Mouse (Mus musculus) thymus, postnatal 25 days (tissue): ENCODE data around the gene Cfd.

ENCODE experiments used
- DNase-seq: peaks from one replicate; pipeline ENCODE4 v3.0.0; 2022

The Cfd gene

GRCm38 (mm10) chr10:79889386-79889785 is 1.3 kb upstream of the Cfd start:
- no peak for DNase-seq

GRCm38 (mm10) chr10:79892451-79893118 is 1.9 kb downstream of the Cfd start:
- peak; percentile 86 for DNase-seq

DNA sequence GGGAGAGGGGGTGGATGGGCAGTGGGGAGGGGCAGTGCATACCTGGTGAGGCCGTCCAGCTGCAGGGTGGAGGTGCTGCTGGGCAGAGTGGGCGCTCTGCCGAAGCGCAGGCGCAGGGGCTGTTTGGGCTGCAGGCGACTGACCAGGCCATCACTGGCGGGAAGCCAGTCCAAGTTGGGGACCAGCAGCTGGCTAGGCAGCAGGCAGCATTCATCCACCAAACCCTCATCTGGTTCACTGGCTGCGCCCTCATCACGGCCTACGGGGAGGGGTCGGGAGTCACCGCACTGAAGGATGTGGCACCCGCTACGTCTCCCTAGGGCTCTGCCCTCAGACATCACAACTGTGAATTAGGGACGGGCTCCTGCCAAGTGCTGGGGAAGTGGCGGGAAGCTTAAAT is 5.7 kb downstream of the Cfd start:
- DNase-seq: no peak

GRCm38 (mm10) chr10:79896814-79897213 is 6.2 kb downstream of the Cfd start:
- no peak for DNase-seq

DNA sequence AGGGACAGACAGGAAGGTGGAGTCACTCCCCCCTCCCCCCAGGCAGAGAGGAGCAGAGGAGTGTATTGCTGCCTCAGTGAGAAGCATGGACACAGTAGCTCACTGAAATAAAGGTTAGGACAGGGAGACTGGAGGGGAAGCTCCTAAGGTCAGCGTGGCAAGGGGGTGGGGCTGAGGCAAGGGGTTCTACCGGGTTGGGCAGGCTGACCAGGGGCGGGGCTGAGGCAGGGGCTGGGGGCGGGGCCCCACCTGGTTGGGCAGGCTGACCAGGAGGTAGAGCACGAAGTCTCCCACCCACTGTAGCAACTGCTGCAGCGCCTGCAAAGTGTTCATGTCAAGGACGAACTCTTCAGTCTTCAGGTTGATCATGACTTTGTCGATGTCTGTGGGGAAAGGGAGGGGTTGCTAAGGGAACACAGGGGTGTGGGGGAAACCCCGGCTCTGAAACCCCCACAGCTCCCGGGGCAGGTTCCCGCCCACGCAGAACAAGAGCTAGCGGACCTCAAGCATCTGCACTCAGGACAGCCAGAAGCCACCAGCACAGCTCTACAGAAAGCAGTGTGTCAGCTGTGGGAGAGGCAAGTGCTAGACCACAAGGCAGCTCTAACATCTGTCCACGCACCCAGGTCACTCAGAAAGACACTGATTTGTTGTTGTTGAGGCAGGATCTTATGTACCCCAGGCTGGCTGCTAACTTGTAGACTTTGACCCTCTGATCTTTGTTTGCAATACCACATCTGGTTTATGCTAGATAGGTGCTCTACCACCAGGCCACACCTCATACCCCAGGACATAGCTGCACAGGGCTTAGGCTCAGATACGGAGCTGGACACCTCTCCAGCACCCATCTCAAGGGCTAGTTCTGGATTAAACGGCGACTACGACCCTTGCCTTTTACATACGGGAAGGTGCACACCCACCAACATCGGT is 6.9 kb downstream of the Cfd start:
- no peak for DNase-seq

- DNase-seq: no peak
Observed at GRCm38 (mm10) chr10:79900951-79901410, 10.3 kb downstream of the Cfd start.

DNA sequence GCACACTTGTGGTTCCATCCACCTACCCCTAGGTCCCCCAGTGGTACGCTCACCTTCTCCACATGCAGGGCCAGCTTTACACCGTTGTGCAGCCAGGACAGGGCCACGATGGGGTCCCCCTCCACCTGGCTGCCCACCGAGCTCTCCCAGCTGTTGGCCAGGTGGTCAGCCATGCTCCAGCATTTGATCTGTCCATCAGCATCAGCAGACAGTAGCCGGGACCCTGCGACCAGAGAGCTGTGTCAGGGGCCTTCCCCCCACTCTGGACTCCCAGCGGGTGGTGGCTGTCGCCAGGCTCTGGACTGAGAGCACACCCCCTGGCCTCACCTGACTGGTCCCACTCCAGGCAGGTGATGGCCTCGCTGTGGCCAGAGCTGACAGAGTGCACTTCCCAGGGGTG is 16.1 kb downstream of the Cfd start:
- no peak for DNase-seq

DNA sequence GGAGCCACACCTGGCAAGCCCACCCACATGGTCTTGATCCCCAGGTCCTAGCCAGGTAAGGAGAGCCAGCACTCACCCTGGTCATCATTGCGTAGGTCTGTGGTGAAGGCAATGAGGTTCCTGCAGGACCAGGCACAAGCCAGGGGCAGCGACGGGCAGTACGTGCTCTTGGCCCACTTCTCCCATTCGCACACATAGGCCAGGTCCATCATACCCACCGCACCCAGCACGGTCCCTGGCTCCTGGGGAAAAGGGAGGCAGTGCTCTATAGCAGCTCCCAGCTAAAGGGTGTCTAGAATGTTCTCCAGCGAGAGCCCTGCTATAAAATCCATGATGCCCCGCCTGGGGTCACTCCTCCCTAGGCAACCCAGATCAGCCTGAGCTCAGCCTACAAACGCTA is 16.8 kb downstream of the Cfd start:
- DNase-seq: no peak

GRCm38 (mm10) chr10:79908167-79909091 is 17.8 kb downstream of the Cfd start, which contains the start of gene Med16:
Gene Med16, minus strand, starts transcription at chr10:79908923.
- peak; percentile 98 for DNase-seq

DNA sequence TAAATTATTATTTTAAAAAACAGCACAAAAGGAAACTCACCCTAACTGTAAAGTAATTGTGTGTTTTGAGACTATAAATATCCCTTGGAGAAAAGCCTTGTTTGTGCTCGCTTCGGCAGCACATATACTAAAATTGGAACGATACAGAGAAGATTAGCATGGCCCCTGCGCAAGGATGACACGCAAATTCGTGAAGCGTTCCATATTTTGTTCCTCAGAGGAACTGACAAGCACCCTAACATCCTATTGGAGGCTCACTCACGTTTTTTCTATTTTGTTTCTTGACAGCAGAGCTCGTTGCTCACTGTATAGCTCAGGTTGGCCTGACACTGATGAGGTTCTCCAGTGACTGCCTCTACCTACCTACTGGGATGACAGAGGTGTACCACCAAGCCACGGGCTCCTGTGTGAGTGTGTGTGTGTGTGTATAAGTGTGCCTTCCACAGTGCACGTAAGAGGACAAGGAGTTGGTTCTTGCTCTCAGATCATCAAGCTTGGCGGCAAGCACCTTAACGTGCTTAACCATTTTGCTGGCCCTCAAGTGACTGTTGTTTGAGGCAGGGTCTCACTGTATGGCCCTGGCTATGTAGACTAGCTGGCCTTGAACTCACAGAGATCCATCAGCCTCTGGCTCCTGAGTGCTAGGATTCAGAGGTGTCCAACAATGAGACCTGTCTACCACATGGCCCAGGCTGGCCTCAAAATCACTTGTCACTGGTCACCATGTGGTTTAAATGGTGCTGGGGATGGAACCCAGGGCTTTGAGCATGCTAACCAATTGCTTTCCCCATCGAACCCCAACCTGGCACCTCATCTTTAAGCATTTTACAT is 18.7 kb downstream of the Cfd start:
- peak; percentile 34 for DNase-seq

GRCm38 (mm10) chr10:79910556-79910955 is 19.9 kb downstream of the Cfd start, which contains the start of gene Gm26602:
Gene Gm26602, plus strand, starts transcription at chr10:79910856.
- DNase-seq: no peak

- DNase-seq: no peak
Observed at GRCm38 (mm10) chr10:79912412-79912811, 21.8 kb downstream of the Cfd start.

DNA sequence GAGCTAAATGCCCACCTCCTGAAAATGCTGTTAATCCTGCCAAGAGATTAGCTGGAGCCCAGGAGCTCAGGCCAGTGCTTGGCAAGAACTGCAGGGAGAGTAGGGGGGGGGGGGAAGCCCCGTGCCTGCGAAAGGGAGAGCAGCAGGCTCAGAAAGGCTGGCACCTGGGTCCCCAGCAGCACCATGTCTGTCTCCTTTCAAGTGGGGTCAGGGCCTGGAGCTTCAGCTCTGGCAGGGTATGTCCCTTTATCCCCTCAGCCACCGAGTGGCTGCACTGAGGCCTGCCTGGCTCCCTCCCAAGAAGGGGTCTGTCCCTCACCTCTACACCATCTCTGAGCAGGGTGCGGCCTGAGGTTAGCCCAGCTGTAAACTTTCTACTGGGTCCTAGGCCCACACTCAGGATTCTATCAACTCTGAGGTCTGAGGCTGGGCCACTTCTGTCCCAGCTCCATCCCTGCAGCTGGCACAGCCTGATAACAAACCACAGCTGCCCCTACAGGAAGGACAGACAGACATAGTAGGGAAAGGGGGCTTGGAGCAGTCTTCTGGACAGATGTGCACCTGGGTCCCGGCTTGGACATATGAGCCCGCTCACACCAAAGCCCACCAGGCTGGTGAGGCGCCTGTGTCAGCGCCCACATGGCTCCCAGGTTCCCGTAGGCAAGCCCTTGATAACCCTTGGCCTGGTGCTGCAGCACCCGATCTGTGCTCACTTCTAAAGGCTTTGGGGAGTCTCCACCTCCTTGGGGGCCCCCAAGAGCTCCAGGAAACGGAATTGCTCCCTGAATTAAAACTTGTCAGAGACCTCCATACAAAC is 23.7 kb downstream of the Cfd start:
- no peak for DNase-seq

GRCm38 (mm10) chr10:79914948-79915596 is 24.4 kb downstream of the Cfd start:
- no peak for DNase-seq

DNA sequence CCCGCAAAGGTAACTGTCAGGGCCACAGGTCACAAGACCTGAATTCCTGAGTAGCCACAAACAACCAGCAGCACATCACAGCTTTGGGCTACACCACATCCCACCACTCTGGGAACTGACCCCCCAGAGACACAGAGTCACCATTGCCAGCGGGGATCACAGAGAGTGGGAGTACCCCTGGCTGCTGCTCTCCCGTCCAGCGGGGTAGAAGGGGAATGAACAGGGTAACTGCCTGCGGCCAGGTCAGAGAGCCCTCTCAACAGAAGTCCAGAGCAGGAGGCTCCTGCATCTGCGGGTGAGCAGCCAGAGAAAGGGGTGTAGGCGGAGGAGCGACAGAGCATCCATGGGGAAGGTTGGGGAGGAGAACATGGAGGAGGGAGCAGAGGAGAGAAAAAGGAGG is 25.4 kb downstream of the Cfd start:
- DNase-seq: no peak

DNA sequence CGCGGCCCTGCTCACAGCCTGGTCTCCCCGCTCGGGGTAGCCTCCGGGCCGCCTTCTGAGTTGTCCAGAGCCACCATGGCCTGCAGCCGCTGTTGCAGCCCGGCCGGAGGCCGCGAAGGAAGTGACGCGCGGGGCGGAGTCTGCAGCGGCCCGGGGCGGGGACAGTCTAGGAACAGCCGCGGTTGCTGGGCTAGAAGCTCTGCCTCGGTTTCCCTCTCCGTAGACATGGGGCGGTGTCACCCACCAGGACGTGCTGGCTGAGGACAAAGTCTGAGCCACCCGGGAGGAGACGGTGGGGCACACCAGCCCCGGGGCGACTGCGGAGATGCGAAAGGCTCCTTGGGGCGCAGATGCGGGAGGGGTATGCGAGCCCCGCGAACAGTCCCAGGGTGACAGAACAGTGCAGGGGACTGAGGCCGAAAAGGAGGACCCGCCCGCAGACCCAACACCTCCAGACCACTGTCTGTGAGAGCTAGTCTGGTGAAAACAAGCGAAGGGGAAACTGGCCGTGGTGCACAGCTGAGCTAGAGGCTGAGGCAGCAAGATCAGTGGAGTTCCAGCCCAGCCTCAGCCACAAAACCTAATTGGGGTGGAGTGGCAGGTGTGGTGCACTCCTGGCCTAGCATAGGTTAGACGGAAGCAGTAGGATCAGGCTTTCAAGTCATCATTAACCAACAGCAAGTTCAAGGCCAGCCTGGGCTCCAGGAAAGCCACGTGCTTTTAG is 26.3 kb downstream of the Cfd start, which contains the start of gene Kiss1r:
Kiss1r (plus strand) TSS at position 164 of the 724 bp plus-strand sequence.
- DNase-seq: peak; percentile 89

- no peak for DNase-seq
Observed at GRCm38 (mm10) chr10:79917532-79918100, 27.0 kb downstream of the Cfd start.

DNA sequence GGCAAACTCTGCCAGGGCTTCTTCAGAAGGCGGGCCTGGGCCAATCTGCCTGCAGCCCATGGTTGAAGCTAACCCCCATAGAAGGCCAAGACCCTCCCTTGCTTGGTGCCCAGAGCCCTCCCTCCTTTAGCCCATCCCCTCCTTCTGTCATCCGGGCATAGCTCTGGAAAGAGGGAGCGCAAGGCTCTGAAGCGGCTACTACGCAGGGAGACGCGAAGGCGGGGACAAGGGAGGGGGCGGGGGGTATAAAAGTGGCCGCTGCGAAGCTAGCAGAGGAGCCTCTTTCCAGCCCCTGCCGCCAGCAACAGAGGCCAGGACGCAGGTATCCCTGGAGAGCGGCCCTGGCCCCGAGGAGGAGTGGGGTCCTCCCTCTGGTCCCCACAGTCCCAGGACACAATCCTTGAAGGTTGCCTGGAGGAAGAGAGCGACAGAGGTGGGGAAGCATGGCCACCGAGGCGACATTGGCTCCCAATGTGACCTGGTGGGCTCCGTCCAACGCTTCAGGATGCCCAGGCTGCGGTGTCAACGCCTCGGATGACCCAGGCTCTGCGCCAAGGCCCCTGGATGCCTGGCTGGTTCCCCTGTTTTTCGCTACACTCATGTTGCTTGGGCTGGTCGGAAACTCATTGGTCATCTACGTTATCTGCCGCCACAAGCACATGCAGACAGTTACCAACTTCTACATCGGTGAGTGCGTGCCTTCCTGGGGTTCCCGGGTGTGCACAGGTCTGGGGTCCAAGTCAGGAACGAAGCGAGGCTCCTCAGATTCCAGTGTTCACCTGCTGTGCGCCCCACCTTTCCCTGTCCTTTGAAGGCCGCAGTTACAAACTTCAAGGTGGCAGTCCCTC is 27.8 kb downstream of the Cfd start:
- no peak for DNase-seq
